Mouse (Mus musculus) MEL (cell line): ENCODE measurements around the gene Gemin5.

Experiments
- CTCF ChIP-seq, 3 experiments: IDR thresholded peaks in 2 of 3; conservative IDR thresholded peaks in 1 of 3; 2 replicates each; pipeline ENCODE4 v1.5.1; 2011 to 2012; ENCODE audit warnings: low read length in 3 of 3, low read depth in 2 of 3, mild to moderate bottlenecking in 2 of 3, improper control_type of control experiment in 1 of 3, inconsistent platforms in 1 of 3, mixed read lengths in 1 of 3, moderate library complexity in 1 of 3; ENCODE audit not compliant: control insufficient read depth in 1 of 3, insufficient read depth in 1 of 3, poor library complexity in 1 of 3, severe bottlenecking in 1 of 3
- E2F4 ChIP-seq: IDR thresholded peaks from 2 replicates; pipeline ENCODE4 v1.6.1; 2011; ENCODE audit warnings: low read depth, low read length, improper control_type of control experiment, borderline replicate concordance
- GATA1 ChIP-seq: IDR thresholded peaks from 2 replicates; pipeline ENCODE4 v1.6.1; 2011; ENCODE audit warnings: low read depth, low read length, improper control_type of control experiment
- POLR2A ChIP-seq, 2 experiments: IDR thresholded peaks; 2 replicates each; pipeline ENCODE4 v1.6.1; 2011 to 2012; ENCODE audit warnings: low read length in 2 of 2, mild to moderate bottlenecking in 2 of 2, control low read depth in 1 of 2, improper control_type of control experiment in 1 of 2, low read depth in 1 of 2, moderate library complexity in 1 of 2; ENCODE audit not compliant: control insufficient read depth in 1 of 2, insufficient read depth in 1 of 2, poor library complexity in 1 of 2

GRCm38 (mm10) chr11:58165072-58165471 is 3.3 kb downstream of the Gemin5 start:
- no peak for TF ChIP-seq POLR2A (IDR thresholded peaks at IDR 0.05; ENCODE audit: control insufficient read depth in 1 of 2, insufficient read depth in 1 of 2, low read depth in 1 of 2, low read length in 2 of 2, poor library complexity in 1 of 2)
- peak; percentile 44 to 64 (median 53) for TF ChIP-seq CTCF (IDR thresholded peaks at IDR 0.05 in 2 of 3, conservative IDR thresholded peaks at IDR 0.05 in 1 of 3; ENCODE audit: control insufficient read depth in 1 of 3, insufficient read depth in 1 of 3, low read depth in 2 of 3, low read length in 3 of 3, poor library complexity in 1 of 3, severe bottlenecking in 1 of 3)
- TF ChIP-seq GATA1: no peak
- TF ChIP-seq E2F4: no peak
